Mouse (Mus musculus): ENCODE results near the gene Gm9964.
"Not testable (repeated sequence)": the region's sequence is repeated elsewhere in the genome, so short reads cannot be mapped to it uniquely, and the experiment has no call there.

The Gm9964 gene

GRCm38 (mm10) chr11:79299719-79300431, 3.2 kb upstream of the Gm9964 start:
- in situ Hi-C loops (cut with MboI, MseI): no loop called here

- in situ Hi-C loops (cut with MboI, MseI): no loop called here
Observed at GRCm38 (mm10) chr11:79296167-79296566, 539 bp downstream of the Gm9964 start.

GRCm38 (mm10) chr11:79293971-79294370, 2.7 kb downstream of the Gm9964 start:
- in situ Hi-C loops (cut with MboI, MseI): loop anchor here (5.0 kb wide), 1 partner anchor 67 kb away; no protein-coding TSS in a partner anchor

GRCm38 (mm10) chr11:79293025-79293424, 3.7 kb downstream of the Gm9964 start:
- in situ Hi-C loops (cut with MboI, MseI): loop anchor here (5.0 kb wide), 1 partner anchor 66 kb away; no protein-coding TSS in a partner anchor

GRCm38 (mm10) chr11:79292130-79292529, 4.6 kb downstream of the Gm9964 start:
- in situ Hi-C loops (cut with MboI, MseI): loop anchor here (5.0 kb wide), 1 partner anchor 65 kb away; no protein-coding TSS in a partner anchor

- in situ Hi-C loops (cut with MboI, MseI): loop anchor here (5.0 kb wide), 1 partner anchor 64 kb away; no protein-coding TSS in a partner anchor
Observed at GRCm38 (mm10) chr11:79291651-79292050, 5.1 kb downstream of the Gm9964 start.

GRCm38 (mm10) chr11:79290473-79290872, 6.2 kb downstream of the Gm9964 start:
- in situ Hi-C loops (cut with MboI, MseI): loop anchor here (5.0 kb wide), 1 partner anchor 63 kb away; no protein-coding TSS in a partner anchor

- in situ Hi-C loops (cut with MboI, MseI): no loop called here
Observed at GRCm38 (mm10) chr11:79288913-79289640, 7.6 kb downstream of the Gm9964 start.

- in situ Hi-C loops (cut with MboI, MseI): no loop called here
Observed at GRCm38 (mm10) chr11:79288278-79288843, 8.3 kb downstream of the Gm9964 start.

GRCm38 (mm10) chr11:79287447-79287846, 9.3 kb downstream of the Gm9964 start:
- in situ Hi-C loops (cut with MboI, MseI): no loop called here

GRCm38 (mm10) chr11:79286305-79286799, 10.4 kb downstream of the Gm9964 start:
- in situ Hi-C loops (cut with MboI, MseI): no loop called here

- in situ Hi-C loops (cut with MboI, MseI): no loop called here
Observed at GRCm38 (mm10) chr11:79283350-79284030, 13.2 kb downstream of the Gm9964 start.

- in situ Hi-C loops (cut with MboI, MseI): no loop called here
Observed at GRCm38 (mm10) chr11:79281396-79281795, 15.3 kb downstream of the Gm9964 start.

- in situ Hi-C loops (cut with MboI, MseI): no loop called here
Observed at GRCm38 (mm10) chr11:79279732-79280405, 16.8 kb downstream of the Gm9964 start.

- in situ Hi-C loops (cut with MboI, MseI): no loop called here
Observed at GRCm38 (mm10) chr11:79273757-79274156, 22.9 kb downstream of the Gm9964 start.

GRCm38 (mm10) chr11:79273039-79273438, 23.7 kb downstream of the Gm9964 start:
- in situ Hi-C loops (cut with MboI, MseI): no loop called here

- in situ Hi-C loops (cut with MboI, MseI): no loop called here
Observed at GRCm38 (mm10) chr11:79267171-79267570, 29.5 kb downstream of the Gm9964 start.

- in situ Hi-C loops (cut with MboI, MseI): no loop called here
Observed at GRCm38 (mm10) chr11:79264376-79264775, 32.3 kb downstream of the Gm9964 start.

- in situ Hi-C loops (cut with MboI, MseI): not testable (repeated sequence)
Observed at GRCm38 (mm10) chr11:79260126-79260525, 36.6 kb downstream of the Gm9964 start.

GRCm38 (mm10) chr11:79258738-79259137, 38.0 kb downstream of the Gm9964 start:
- in situ Hi-C loops (cut with MboI, MseI): no loop called here

Data from T-helper 1 cell (primary cell).